Mouse (Mus musculus) adrenal gland, adult 18-20 months (tissue): ENCODE measurements at regions not wholly inside any gene's neighbourhood (a gene's known extent, or its start where the extent isn't known, plus 50 kb on each side); places are given as distances from the start of the nearest gene placed in this dataset.

Experiments used
- DNase-seq, 2 experiments: peaks; one replicate each; pipeline ENCODE4 v3.0.0; 2021 to 2022; ENCODE audit warnings: low spot score in 2 of 2

DNA sequence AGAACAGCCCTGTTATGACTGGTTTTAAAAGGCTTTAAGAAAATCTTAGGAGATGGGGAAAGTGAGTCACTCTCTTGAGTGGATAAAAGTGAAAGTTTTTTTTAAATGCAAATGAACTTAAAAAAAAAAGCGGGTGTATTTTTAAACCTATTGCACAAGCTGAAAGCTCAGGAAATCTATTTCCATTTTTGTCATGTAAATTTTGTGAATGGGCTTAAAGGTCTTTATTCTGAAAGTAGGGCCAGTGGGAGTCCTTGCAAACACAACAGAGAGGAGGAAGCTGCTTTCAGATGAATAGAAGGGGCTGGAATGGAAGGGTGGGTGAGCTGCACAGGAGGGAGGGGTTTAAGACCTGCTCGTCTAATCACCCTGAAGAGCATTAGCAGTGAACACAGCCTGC, 62.9 kb downstream of the Fam84a start:
- DNase-seq: no peak

DNA sequence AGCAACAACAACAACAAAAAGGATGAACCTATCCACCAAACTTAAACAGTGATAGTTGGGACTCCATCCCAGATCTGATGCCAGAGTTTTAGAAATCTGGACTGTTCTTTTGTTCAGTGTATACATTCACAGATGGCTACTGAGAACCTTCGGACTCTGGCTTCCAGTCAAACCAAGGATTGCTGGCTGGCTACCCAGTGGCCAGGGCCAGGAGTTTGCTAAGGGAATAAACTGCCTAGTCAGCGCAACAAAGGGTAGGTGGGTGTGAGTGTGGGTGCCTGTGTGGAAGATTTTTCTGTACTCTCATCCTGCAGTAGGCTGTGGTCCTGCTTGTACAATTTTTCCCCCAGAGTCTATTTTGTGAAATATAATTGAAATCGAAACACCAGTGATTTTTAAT, 69.1 kb downstream of the Fam84a start:
- DNase-seq: no peak

DNA sequence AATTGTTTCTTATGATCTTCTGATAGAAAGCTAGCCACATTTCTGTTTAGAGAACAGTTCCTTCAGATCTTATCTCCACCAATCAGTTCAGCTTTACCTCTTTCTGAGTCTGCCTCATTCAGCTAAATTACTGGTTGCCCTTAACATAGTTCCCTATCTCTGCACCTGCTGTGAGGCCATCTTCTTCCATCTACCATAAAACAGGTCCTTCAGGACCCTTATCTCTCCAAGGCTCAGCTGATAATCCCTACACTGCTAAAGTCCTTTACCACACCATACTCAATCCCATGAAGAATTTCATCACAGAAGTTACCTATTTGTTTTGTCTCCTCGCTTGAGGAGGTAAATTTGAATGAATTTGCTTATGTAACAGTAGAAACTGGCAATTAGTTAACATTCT, 72.0 kb downstream of the Fam84a start:
- no peak for DNase-seq

DNA sequence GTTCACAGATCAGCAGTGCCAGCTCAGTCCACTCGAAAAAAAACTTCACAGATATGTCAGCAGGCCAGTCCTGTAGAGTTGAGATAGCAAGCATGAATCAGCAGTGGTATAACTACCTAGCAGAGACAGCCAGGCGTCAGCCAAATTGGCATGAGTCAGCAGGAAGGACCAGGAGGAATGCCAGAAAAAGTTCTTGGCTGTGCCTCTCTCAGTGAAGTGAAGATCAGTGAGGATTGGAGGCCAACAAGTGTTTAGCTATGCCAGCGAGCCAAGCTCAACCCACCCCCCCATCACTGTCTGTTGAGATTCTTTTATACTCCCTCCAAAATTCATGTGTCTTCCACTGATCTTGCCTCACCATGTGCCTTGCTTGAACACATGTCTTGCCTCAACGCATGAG, 82.8 kb downstream of the Fam84a start:
- DNase-seq: peak; percentile 12 to 22

DNA sequence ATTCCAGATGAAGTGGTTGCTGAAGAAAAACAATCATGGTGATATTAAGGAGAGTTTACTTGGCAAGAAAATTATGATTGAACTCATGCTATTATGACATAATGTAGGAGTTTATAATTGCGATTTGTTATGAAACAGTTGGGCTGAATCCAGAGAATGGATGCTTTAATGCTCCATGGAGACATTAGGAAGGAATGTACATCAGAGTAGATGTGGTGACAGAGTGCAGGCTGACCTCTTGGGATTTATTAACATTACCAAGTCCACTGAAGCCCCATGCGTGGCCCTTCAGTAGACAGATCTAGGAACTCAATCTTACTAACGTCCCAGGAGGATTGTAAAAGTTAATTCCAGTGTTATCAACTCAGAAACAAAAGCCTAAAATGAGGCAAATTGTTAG, 86.5 kb downstream of the Fam84a start:
- no peak for DNase-seq

DNA sequence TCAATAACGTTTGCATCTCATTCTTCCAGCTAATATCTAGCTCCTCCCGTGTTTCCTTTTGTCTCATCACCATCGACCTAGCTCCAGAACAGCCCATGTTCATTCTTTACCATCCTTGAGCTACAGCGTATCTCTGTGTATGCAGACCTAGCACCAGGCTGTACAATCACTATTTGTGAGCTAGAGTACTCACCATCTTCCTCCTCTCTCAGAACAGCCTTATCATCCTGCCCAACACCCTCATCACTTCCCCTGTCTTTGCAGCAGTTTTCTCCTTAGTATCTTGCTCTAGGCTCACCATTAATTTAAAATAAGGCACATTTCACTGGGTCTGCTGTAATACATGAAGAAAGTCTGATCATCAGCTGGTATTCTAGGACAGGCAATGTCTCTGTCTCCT, 88.6 kb downstream of the Fam84a start:
- DNase-seq: no peak

GRCm38 (mm10) chr12:14056116-14056515, 95.7 kb downstream of the Fam84a start:
- DNase-seq: no peak

GRCm38 (mm10) chr12:14032363-14032762, 119.5 kb downstream of the Fam84a start:
- no peak for DNase-seq

DNA sequence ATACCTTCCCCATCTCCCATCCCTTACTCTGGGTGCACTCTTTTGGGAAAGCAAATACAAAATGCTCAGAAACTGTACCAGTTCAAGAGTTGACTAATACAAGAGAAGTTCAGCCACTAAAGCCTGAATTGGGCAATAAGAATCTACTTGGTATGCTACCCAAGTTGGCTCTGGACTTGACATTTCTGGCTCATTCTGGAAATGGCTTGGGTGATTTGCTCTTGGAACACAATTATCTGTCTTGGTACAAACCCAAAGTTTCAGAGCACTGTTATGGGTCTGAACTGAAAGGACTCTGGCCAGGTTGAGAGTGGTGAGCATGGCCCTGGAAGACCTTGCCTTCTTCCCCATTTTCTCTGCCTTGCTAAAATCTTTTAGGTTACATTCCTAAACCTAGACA, 136.6 kb downstream of the Fam84a start:
- DNase-seq: no peak

DNA sequence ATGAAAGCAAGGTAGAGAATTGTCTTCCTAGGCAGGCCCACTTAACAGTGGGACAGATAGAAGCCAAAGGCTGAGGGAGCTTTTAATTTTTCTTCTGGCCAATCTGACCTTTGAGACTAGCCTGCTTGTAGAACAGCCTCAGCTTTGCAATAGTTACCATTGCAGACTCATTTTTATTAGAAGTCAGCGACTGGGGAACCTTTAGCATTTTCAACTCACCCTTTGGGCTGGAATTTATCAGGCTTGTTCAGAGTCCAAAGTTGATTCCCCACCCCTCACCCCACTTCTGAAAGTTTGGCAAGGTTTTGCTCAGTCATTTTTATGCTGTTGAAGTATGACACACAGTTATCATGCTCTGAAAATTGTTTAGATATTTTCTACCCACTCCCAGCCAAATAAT, 145.9 kb downstream of the Fam84a start:
- DNase-seq: no peak

GRCm38 (mm10) chr12:14001672-14002071, 150.2 kb downstream of the Fam84a start:
- no peak for DNase-seq

GRCm38 (mm10) chr12:13984396-13984776, 167.5 kb downstream of the Fam84a start:
- no peak for DNase-seq

DNA sequence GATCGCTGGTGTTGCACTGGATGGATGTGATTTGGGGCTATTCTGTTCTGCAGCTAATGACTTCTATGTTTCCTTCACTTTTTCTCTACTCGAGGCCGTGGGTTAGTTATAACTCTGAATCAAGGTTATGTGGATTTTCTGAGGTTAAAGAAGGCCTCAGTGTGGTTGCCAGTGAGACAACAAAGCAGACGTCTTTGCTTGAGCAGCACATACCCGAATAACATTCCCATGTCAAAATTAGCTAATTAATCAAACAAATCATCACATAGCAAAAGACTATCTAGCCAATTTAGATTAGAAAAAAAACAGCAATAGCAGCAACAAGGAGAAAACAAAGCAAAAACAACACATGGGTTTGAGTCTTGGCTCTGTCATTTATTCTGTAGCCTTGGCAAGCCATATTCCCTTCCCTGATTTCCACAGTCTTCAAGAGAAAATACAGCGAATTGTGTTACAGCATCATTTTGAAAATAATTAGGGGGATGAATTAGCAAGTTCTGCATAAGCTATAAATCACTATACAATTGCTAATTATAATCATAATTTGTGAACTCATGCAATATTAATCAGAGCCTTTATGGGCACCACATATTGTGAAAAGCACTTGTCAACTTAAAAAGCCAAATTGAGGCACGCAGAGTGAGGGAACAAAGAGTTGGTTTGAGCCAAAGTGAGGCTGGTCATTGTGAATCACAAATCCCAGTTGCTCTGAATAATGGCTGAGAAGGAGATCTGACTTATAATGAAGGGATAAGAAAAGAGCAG, 168.0 kb downstream of the Fam84a start:
- no peak for DNase-seq

- DNase-seq: no peak
Measured at GRCm38 (mm10) chr12:13964537-13964936, 187.3 kb downstream of the Fam84a start.

- DNase-seq: no peak
Measured at GRCm38 (mm10) chr12:13939494-13939893, 212.4 kb downstream of the Fam84a start.

GRCm38 (mm10) chr12:13921066-13921465, 230.8 kb downstream of the Fam84a start:
- DNase-seq: no peak

GRCm38 (mm10) chr12:13883317-13883716, 268.5 kb downstream of the Fam84a start:
- no peak for DNase-seq

DNA sequence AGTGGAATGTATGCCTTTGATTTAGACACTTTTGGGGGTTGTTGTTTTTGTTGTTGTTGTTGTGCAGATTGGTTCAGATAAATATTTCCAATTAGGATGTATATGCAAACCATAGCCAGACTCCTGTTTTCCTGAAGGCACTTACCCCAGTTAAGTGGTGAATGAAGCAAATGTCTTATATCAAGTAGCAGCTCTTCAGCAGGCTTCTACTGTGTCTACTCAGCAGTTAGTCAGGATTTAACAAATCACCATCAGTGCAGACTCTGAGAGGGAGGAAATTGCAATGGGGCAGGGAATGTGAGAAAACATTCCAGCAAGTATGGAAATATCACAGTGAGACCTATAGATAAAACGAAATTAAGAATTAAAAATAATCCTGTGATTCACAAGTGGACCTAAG, 282.7 kb downstream of the Fam84a start:
- DNase-seq: no peak

DNA sequence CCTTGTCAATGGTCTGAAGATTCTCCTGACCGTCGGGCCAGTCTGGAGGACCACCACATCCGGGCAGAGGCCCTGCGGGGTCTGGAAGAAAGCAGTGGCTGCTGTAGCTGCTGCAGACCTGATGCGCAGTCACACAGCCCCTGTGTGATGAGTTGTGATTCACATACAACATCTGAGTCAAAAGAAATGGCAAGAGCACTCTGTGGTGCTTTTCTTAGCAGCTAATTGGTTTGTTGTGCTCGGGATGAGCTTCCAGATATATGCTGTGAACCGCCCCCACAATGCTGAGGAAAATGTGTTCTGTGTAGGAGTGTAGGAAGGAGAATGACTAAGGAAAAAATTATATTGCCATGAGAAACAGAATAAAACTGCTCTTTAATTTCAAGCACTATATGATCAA, 290.6 kb downstream of the Fam84a start:
- no peak for DNase-seq

DNA sequence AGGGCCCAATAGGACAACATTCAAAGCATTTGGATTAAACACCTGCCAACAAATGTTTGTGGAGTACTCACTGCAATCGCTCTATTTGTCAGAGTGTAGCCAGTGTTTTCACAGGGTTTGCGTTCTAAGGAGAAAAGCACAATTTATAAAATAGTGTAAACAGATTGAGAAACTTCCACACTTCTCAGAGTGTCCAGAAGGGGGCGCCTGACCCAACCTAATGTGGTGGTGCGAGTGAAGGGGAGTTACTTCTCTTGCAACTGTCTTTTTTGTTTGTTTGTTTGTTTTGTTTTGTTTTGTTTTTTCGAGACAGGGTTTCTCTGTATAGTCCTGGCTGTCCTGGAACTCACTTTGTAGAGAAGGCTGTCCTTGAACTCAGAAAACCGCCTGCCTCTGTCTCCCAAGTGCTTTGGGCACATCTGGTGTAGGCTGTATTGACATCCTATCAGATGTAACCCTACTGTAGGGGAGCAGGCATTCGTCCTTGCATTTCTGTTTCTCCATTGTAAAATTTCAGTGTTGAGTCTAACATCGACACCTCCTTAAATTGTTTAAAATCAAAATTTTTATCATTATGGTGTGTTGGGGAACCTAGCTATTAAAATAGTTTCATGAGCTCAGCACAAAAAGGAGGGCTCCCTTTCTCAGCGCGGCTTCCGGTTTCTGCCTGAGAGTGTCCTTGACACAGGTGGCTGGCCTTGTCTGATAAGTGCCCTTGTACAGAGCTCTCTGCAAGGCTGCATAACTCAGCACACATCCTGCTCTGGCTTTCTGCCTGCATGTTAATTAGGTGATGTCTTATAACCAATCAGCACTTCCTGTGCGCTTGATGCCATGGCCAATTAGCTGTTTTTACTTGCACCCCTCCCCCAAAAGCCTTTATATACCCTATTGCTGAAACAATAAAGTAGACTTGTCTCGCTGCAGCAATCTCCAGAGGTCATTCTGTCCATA, 307.0 kb downstream of the Fam84a start:
- peak; percentile 35 to 41 for DNase-seq

GRCm38 (mm10) chr12:13843423-13844080, 308.3 kb downstream of the Fam84a start:
- no peak for DNase-seq

DNA sequence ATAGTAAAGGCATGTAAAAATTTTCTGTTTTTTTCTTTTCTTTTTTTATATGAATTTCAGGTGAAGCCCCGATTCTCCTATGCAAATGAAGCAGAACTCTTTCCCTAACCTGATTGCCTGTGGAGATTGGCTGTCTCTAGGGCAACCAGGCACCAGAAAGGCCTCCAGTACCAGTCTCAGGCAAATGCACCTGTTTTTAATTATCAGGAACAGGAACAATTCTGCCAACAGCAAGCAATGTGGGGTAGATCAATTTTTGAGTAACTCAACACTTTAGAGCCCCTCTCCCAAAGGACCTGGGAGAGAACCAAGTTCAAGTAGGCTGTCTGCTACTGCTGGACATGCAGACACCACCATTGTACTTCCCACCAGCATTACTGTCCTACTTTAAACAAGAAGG, 310.6 kb downstream of the Fam84a start:
- no peak for DNase-seq
